Mouse (Mus musculus) embryonic facial prominence, embryonic 13.5 days (tissue): ENCODE measurements around the gene Taf5l. TPM values are rescaled to one million over a fixed set of nuclear protein-coding genes. Genes with fewer than 3 reads are reported as not detected.
"Not testable (repeated sequence)": the region's sequence is repeated elsewhere in the genome, so short reads cannot be mapped to it uniquely, and the experiment has no call there.

Experiments used
- ATAC-seq: fragments of 200-750 bp; cut with Nextera tagmentation; 2 replicates; pipeline ENCODE4 v1.8.0; 2017; ENCODE audit warnings: low read depth; ENCODE audit not compliant: insufficient number of reproducible peaks, insufficient read depth, low FRiP score, low TSS enrichment
- H3K27ac ChIP-seq: fragments of 300-500 bp; sonication (generic); 2 replicates; pipeline ENCODE4 v1.5.1; 2015; ENCODE audit warnings: moderate library complexity, mild to moderate bottlenecking, inconsistent platforms
- H3K27me3 ChIP-seq: fragments of 300-500 bp; sonication (generic); 2 replicates; pipeline ENCODE4 v1.6.1; 2015; ENCODE audit warnings: mild to moderate bottlenecking, inconsistent platforms
- H3K36me3 ChIP-seq: fragments of 300-500 bp; sonication (generic); 2 replicates; pipeline ENCODE4 v1.6.1; 2015; ENCODE audit warnings: mild to moderate bottlenecking, inconsistent platforms
- H3K4me1 ChIP-seq: fragments of 300-500 bp; sonication (generic); 2 replicates; pipeline ENCODE4 v1.6.1; 2015; ENCODE audit warnings: inconsistent platforms
- H3K4me2 ChIP-seq: fragments of 300-500 bp; sonication (generic); 2 replicates; pipeline ENCODE4 v1.6.1; 2015; ENCODE audit warnings: moderate library complexity, mild to moderate bottlenecking, inconsistent platforms
- H3K4me3 ChIP-seq: fragments of 300-500 bp; sonication (generic); 2 replicates; pipeline ENCODE4 v1.5.1; 2015; ENCODE audit warnings: mild to moderate bottlenecking, inconsistent platforms
- H3K9ac ChIP-seq: fragments of 300-500 bp; sonication (generic); 2 replicates; pipeline ENCODE4 v1.6.1; 2015; ENCODE audit warnings: mild to moderate bottlenecking, inconsistent platforms
- H3K9me3 ChIP-seq: fragments of 300-500 bp; sonication (generic); 2 replicates; pipeline ENCODE4 v1.6.1; 2016; ENCODE audit warnings: inconsistent platforms
- WGBS: fragments of 180-500 bp; shearing (Covaris S2); methylation state at CpG from one replicate; pipeline ENCODE4 v1.1.7; 2015; ENCODE audit warnings: mixed read lengths; 5-methylcytosine and 5-hydroxymethylcytosine counted together
- polyA plus RNA-seq: library from polyadenylated mRNA; unstranded; fragments of >200 nt; fragmentation: Nextera tagmentation; extraction: Ambion mirVana; gene quantifications from 2 replicates; pipeline ENCODE4 v1.2.1, GENCODE M21; 2015

The Taf5l gene
- polyA plus RNA-seq, 1 experiment from 2014 or later: 39.0 TPM

- no peaks in the 10 kb centered on the region for H3K9me3 ChIP-seq
- H3K4me3 ChIP-seq: peak overlapping the region; percentile 77
- no peaks in the 10 kb centered on the region for H3K27me3 ChIP-seq
- peak overlapping the region; percentile 93 for H3K4me2 ChIP-seq
- H3K4me1 ChIP-seq: peaks cover 27% of the 10 kb centered on the region
- H3K9ac ChIP-seq: 0 out of 2 replicates have a peak overlapping the region, but pooled peaks have one; percentile 11
- H3K36me3 ChIP-seq: no peaks in the 10 kb centered on the region
- no peak for ATAC-seq
- H3K27ac ChIP-seq: no peak overlapping the region
- 46% methylated on average over 4 of the region's 4 CpGs for WGBS
Observed at GRCm38 (mm10) chr8:123981674-123982073, 39.5 kb downstream of the Taf5l start.

GRCm38 (mm10) chr8:123980239-123980638 lies 41.0 kb downstream of the Taf5l start:
- H3K36me3 ChIP-seq: no peaks in the 10 kb centered on the region
- no peak for ATAC-seq
- 0 out of 2 replicates have a peak overlapping the region, but pooled peaks have one; percentile 11 for H3K9ac ChIP-seq
- no peak overlapping the region for H3K27ac ChIP-seq
- peaks cover 27% of the 10 kb centered on the region for H3K4me1 ChIP-seq
- WGBS: 60% methylated on average over 4 of the region's 4 CpGs
- H3K27me3 ChIP-seq: no peaks in the 10 kb centered on the region
- no peak overlapping the region for H3K4me3 ChIP-seq
- H3K9me3 ChIP-seq: no peaks in the 10 kb centered on the region
- no peak overlapping the region for H3K4me2 ChIP-seq

DNA sequence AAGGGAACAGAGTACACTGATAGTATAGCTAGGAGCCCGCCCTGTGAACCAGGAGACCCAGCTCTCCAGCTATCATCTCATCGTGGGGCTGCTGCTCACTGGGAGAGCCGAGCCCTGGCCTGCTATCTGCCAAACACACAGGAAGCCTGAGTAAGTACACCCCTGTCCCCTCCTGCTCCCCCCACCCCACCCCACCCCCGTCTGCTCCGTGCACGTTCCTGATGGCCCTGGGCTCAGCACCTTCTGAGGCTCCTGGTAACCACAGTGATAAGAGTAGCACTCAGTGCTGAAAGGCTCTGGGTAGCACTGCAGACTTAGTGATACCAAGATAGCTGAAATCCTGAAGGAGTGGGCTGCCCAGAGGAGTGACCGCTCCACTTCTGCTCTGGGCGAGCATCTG lies 42.3 kb downstream of the Taf5l start:
- Histone ChIP-seq H3K36me3 (no peaks in the 10 kb centered on the region), H3K9me3 (no peaks in the 10 kb centered on the region), H3K27me3 (no peaks in the 10 kb centered on the region), H3K9ac (0 out of 2 replicates have a peak overlapping the region, but pooled peaks have one; percentile 27), H3K27ac (no peak overlapping the region), H3K4me3 (no peak overlapping the region), H3K4me1 (peaks cover 27% of the 10 kb centered on the region), H3K4me2 (no peak overlapping the region)
- 80% methylated on average over 8 of the region's 8 CpGs for WGBS
- no peak for ATAC-seq

- no peak overlapping the region for H3K27ac ChIP-seq
- ATAC-seq: no peak
- no peaks in the 10 kb centered on the region for H3K9me3 ChIP-seq
- peaks cover 26% of the 10 kb centered on the region for H3K4me1 ChIP-seq
- 64% methylated on average over 14 of the region's 14 CpGs for WGBS
- H3K27me3 ChIP-seq: no peaks in the 10 kb centered on the region
- H3K4me3 ChIP-seq: no peak overlapping the region
- H3K4me2 ChIP-seq: no peak overlapping the region
- H3K36me3 ChIP-seq: no peaks in the 10 kb centered on the region
- H3K9ac ChIP-seq: 0 out of 2 replicates have a peak overlapping the region, but pooled peaks have one; percentile 27
Observed at GRCm38 (mm10) chr8:123978166-123978838, 42.9 kb downstream of the Taf5l start.

DNA sequence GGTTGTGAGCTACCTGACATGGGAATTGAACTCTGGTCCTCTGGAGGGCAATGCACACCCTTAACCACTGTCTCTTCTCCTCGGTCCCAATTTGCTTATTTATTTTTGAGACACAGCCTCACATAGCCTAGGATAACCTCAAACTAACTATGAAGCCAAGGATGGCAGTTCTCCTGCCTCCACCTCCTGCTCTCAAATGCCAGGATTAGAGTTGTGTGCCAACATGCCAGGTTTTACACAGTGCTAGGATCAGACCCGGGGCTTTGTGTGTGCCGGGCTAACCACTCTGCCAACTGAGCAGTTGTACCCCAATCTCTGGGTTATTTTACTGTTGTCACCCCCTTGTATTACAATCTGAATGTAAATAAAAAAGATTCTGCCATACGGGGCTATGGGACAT lies 43.7 kb downstream of the Taf5l start:
- Histone ChIP-seq H3K4me3 (no peak overlapping the region), H3K4me1 (peaks cover 23% of the 10 kb centered on the region), H3K4me2 (no peak overlapping the region), H3K9ac (no peak overlapping the region), H3K36me3 (no peaks in the 10 kb centered on the region), H3K9me3 (no peaks in the 10 kb centered on the region), H3K27me3 (no peaks in the 10 kb centered on the region), H3K27ac (no peak overlapping the region)
- ATAC-seq: no peak
- 94% methylated on average over 4 of the region's 4 CpGs for WGBS

GRCm38 (mm10) chr8:123973495-123973894 lies 47.7 kb downstream of the Taf5l start:
- Histone ChIP-seq H3K9me3 (no peaks in the 10 kb centered on the region), H3K4me3 (no peak overlapping the region), H3K4me1 (0 out of 2 replicates have a peak, but pooled peaks cover 2% of the 10 kb centered on the region), H3K36me3 (peaks cover 17% of the 10 kb centered on the region; the same call in 1 of the 2 replicates), H3K4me2 (no peak overlapping the region), H3K9ac (no peak overlapping the region), H3K27ac (no peak overlapping the region), H3K27me3 (no peaks in the 10 kb centered on the region)
- 66% methylated on average over 1 of the region's 1 CpGs for WGBS
- no peak for ATAC-seq

DNA sequence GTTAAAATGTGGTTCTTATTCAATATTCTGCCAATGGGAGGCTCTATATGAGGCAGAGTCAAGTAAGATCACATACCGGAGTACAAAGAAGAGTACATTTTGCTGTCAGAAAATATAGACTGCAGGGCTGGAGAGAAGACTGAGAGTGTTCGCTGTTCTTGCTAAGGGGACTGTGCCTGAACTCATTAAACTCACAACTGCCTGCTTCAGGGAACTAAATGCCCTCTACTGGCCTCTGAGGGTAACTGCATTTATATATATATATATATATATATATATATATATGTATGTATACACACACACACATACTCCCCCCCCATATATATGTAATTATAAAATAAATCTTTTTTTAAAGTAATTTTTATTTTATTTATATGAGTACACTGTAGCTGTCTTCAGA lies 54.3 kb downstream of the Taf5l start:
- H3K9me3 ChIP-seq: no peaks in the 10 kb centered on the region
- no peaks in the 10 kb centered on the region for H3K27me3 ChIP-seq
- no peak overlapping the region for H3K9ac ChIP-seq
- ATAC-seq: no peak
- no peaks in the 10 kb centered on the region for H3K4me1 ChIP-seq
- no peak overlapping the region for H3K4me3 ChIP-seq
- 58% methylated on average over 2 of the region's 2 CpGs for WGBS
- H3K27ac ChIP-seq: no peak overlapping the region
- peaks cover 42% of the 10 kb centered on the region for H3K36me3 ChIP-seq
- H3K4me2 ChIP-seq: no peak overlapping the region

GRCm38 (mm10) chr8:123961371-123961770 lies 59.8 kb downstream of the Taf5l start:
- H3K36me3 ChIP-seq: peaks cover 57% of the 10 kb centered on the region
- no peaks in the 10 kb centered on the region for H3K9me3 ChIP-seq
- H3K4me3 ChIP-seq: no peak overlapping the region
- no peaks in the 10 kb centered on the region for H3K27me3 ChIP-seq
- WGBS: 67% methylated on average over 1 of the region's 1 CpGs
- H3K9ac ChIP-seq: no peak overlapping the region
- no peak for ATAC-seq
- no peaks in the 10 kb centered on the region for H3K4me1 ChIP-seq
- H3K4me2 ChIP-seq: no peak overlapping the region
- H3K27ac ChIP-seq: no peak overlapping the region

GRCm38 (mm10) chr8:123960556-123960955 lies 60.6 kb downstream of the Taf5l start:
- 81% methylated on average over 5 of the region's 5 CpGs for WGBS
- H3K4me1 ChIP-seq, H3K4me3 ChIP-seq, H3K27ac ChIP-seq, ATAC-seq, H3K4me2 ChIP-seq, H3K9ac ChIP-seq, H3K27me3 ChIP-seq, H3K9me3 ChIP-seq: not testable (repeated sequence)
- H3K36me3 ChIP-seq: peaks cover 59% of the 10 kb centered on the region

DNA sequence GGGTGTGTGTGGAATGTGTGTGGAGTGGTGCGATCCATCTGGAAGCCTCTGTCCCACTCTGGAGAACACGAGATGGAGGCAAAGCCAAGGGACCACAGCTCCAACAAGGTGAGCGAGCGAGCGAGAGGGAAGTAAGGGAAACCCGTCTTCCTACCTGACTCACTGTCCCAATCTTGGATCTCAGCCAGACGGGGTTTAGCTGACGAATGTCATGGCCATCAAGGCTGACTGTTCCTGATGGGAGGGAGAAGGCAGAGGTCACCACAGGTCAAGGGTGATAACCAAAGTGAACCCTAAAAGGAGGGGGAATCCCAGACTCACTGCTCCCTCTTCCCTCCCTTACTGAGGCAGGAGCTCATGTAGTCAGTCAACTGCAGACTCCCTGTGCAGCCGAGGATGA lies 61.1 kb downstream of the Taf5l start:
- no peak for ATAC-seq
- H3K4me3 ChIP-seq: no peak overlapping the region
- no peak overlapping the region for H3K9ac ChIP-seq
- H3K36me3 ChIP-seq: peaks cover 61% of the 10 kb centered on the region
- H3K27me3 ChIP-seq: no peaks in the 10 kb centered on the region
- WGBS: 88% methylated on average over 9 of the region's 9 CpGs
- no peak overlapping the region for H3K27ac ChIP-seq
- no peaks in the 10 kb centered on the region for H3K4me1 ChIP-seq
- no peaks in the 10 kb centered on the region for H3K9me3 ChIP-seq
- no peak overlapping the region for H3K4me2 ChIP-seq

DNA sequence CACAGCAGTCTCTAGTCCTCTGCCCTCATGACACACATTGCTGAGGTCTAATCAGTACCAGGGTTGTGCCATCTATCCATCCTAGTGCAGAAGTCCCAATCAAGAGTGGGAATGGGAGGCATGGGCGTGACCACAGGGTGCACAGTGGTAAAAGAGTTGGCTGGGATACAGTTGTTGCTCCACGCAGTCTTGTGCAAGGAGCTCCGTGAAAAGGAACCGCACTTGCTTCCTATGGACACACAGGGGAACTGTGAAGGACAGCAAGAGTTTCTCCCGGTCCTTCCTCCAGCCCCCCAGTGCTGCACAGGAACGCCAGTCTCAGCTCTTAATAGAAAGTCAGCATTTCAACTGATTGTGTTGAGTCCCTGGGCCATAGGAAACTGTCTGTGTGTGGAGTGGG lies 61.7 kb downstream of the Taf5l start:
- Histone ChIP-seq H3K4me1 (no peaks in the 10 kb centered on the region), H3K4me2 (no peak overlapping the region), H3K9me3 (no peaks in the 10 kb centered on the region), H3K36me3 (peaks cover 62% of the 10 kb centered on the region), H3K9ac (no peak overlapping the region), H3K27me3 (no peaks in the 10 kb centered on the region), H3K4me3 (no peak overlapping the region), H3K27ac (no peak overlapping the region)
- no peak for ATAC-seq
- WGBS: 90% methylated on average over 6 of the region's 6 CpGs

- no peak overlapping the region for H3K4me2 ChIP-seq
- H3K9ac ChIP-seq: no peak overlapping the region
- H3K9me3 ChIP-seq: no peaks in the 10 kb centered on the region
- no peaks in the 10 kb centered on the region for H3K27me3 ChIP-seq
- no peaks in the 10 kb centered on the region for H3K4me1 ChIP-seq
- ATAC-seq: no peak
- H3K4me3 ChIP-seq: no peak overlapping the region
- no peak overlapping the region for H3K27ac ChIP-seq
- peaks cover 65% of the 10 kb centered on the region for H3K36me3 ChIP-seq
- WGBS: 75% methylated on average over 17 of the region's 17 CpGs
Observed at GRCm38 (mm10) chr8:123958130-123958529, 63.1 kb downstream of the Taf5l start.
